Mouse (Mus musculus) adrenal gland, postnatal 4 days (tissue): ENCODE measurements around the gene 9930111J21Rik1. TPM values are rescaled to one million over a fixed set of nuclear protein-coding genes. Genes with fewer than 3 reads are reported as not detected.
"Not testable (repeated sequence)": the region's sequence is repeated elsewhere in the genome, so short reads cannot be mapped to it uniquely, and the experiment has no call there.

ENCODE experiments used
- DNase-seq, 2 experiments: peaks; one replicate each; pipeline ENCODE4 v3.0.0; 2021 to 2022; ENCODE audit warnings: low spot score in 2 of 2, mixed read lengths in 2 of 2
- long read RNA-seq, 2 experiments: library from polyadenylated mRNA; stranded (forward); transcript quantifications; one replicate each; pipeline ENCODE4 v2.0.0; 2021
- total RNA-seq, 2 experiments: library from RNA; stranded (reverse); gene quantifications; 2 replicates each; pipeline ENCODE4 v1.2.3; 2021

9930111J21Rik1 gene
- total RNA-seq = 1 to 10 TPM; 1.5 to 1.6 TPM
- long read RNA-seq, experiment 1, partial matches to known transcripts = 0 of 1 reads
- long read RNA-seq, experiment 1, other reads (novel, unspliced or antisense) = 1 of 1 reads
- long read RNA-seq, experiment 2, partial matches to known transcripts = 1 of 1 reads
- long read RNA-seq, experiment 2, other reads (novel, unspliced or antisense) = 0 of 1 reads

- not testable (repeated sequence) for DNase-seq
Measured at GRCm38 (mm10) chr11:48979251-48979650, at the start of gene 9930111J21Rik1. Gene 9930111J21Rik1 (minus strand): TSS chr11:48979398.

GRCm38 (mm10) chr11:49012074-49012473 lies 32.9 kb upstream of the 9930111J21Rik1 start:
- not testable (repeated sequence) for DNase-seq

- DNase-seq = not testable (repeated sequence)
Measured at GRCm38 (mm10) chr11:49006785-49007184, 27.6 kb upstream of the 9930111J21Rik1 start.

DNA sequence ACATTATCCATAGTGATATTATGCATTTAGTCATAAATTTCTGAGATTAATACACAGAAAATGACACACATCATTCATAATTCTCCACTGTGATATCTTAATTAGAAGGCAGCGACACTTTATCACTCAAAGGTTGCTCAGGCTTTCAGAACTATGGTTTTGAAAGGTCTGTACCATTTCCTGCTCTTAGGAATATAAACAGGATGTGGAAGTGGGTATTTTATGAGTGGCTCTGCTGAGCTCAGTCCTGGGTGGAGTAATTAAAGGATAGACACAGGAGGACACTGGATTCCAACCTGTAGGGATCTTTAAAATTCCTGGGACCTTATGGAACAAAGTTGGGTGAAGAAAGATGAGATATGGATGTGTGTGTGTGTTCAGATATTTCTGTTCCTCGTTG lies 27.1 kb upstream of the 9930111J21Rik1 start:
- not testable (repeated sequence) for DNase-seq

GRCm38 (mm10) chr11:49000411-49000810 lies 21.2 kb upstream of the 9930111J21Rik1 start:
- DNase-seq = not testable (repeated sequence)

GRCm38 (mm10) chr11:48994018-48994417 lies 14.8 kb upstream of the 9930111J21Rik1 start, which contains the start of gene Tgtp1:
Gene Tgtp1 (minus strand): TSS chr11:48994172.
- DNase-seq = not testable (repeated sequence)

GRCm38 (mm10) chr11:48993296-48993695 lies 14.1 kb upstream of the 9930111J21Rik1 start:
- not testable (repeated sequence) for DNase-seq

- DNase-seq = not testable (repeated sequence)
Measured at GRCm38 (mm10) chr11:48991740-48992520, 12.7 kb upstream of the 9930111J21Rik1 start, which contains the start of gene Gm12185. Gene Gm12185 (minus strand): TSS chr11:48992226.

DNA sequence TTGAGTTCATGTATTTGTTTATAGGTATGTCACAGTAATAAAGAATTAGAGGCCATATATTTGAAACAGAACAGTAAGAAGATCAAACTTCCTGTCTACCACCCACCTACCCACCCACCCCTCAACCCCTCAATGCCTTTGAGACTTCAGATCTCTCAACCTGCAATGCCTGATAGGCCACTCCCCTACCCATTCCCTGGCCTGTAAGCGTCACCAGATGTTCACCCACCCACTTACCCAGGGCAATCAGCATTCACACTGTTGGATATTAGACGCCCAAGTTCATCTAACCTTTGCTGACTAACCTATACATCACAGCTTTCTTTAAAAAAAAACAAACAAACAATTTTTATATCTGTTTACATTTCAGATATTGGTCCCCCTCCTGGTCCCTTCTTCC lies 10.8 kb upstream of the 9930111J21Rik1 start:
- DNase-seq = not testable (repeated sequence)

- DNase-seq = not testable (repeated sequence)
Measured at GRCm38 (mm10) chr11:48988219-48988618, 9.0 kb upstream of the 9930111J21Rik1 start.

DNA sequence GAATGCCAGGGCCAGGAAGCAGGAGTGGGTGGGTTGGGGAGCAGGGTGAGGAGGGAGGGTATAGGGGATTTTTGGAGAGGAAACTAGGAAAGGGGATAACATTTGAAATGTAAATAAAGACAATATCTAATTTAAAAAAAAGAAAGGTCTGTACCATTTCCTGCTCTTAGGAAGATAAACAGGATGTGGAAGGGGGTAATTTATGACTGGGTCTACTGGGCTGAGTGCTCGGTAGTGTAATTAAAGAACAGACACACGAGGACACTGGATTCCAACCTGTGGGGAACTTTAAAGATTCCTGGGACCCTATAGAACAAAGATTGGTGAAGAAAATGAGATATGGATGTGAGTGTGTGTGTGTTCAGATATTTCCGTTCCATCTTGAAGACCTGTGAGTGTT lies 3.6 kb upstream of the 9930111J21Rik1 start:
- DNase-seq = not testable (repeated sequence)

- DNase-seq = not testable (repeated sequence)
Measured at GRCm38 (mm10) chr11:48980052-48980451, 854 bp upstream of the 9930111J21Rik1 start.

- DNase-seq = not testable (repeated sequence)
Measured at GRCm38 (mm10) chr11:48978240-48978939, 808 bp downstream of the 9930111J21Rik1 start, which contains the start of gene Olfr56. Gene Olfr56 (plus strand): TSS chr11:48978889.

DNA sequence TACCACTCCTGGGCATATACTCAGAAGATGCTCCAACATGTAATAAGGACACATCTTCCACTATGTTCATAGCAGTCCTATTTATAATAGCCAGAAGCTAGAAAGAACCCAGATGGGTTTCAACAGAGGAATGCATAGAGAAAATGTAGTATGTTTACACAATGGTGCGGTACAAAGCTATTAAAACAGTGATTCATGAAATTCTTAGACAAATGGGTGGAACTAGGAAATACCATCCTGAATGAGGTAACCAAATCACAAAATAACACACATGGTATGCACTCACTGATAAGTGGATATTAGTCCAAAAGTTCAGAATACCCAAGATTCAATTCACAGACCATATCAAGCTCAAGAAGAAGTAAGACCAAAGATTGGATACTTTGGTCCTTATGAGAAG lies 4.5 kb downstream of the 9930111J21Rik1 start:
- not testable (repeated sequence) for DNase-seq

GRCm38 (mm10) chr11:48946090-48946489 lies 33.1 kb downstream of the 9930111J21Rik1 start, which contains the start of gene Psme2b:
Gene Psme2b (minus strand): TSS chr11:48946190.
- not testable (repeated sequence) for DNase-seq

- not testable (repeated sequence) for DNase-seq
Measured at GRCm38 (mm10) chr11:48939286-48939685, 39.9 kb downstream of the 9930111J21Rik1 start.

GRCm38 (mm10) chr11:48935291-48935690 lies 43.9 kb downstream of the 9930111J21Rik1 start:
- not testable (repeated sequence) for DNase-seq

DNA sequence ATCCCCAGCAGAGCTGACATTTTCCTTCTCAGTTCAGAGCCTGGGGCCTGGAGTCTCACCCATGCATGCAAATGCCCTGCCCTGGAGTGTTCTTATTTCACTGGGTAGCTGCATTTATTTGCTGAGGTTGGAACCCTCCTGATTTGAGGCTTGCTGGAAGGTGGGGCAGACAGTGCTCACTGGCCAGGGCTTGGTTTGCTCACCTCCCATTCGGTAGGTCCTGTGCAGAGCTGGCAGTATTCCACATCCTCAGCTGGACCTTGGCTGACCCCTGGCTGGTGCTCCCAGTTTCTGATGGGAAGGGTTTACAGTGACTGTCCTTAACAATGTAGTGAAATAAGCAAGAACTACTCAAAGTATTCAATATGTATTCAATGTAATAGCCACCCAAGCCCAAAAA lies 45.3 kb downstream of the 9930111J21Rik1 start:
- DNase-seq = not testable (repeated sequence)

GRCm38 (mm10) chr11:48933422-48933821 lies 45.8 kb downstream of the 9930111J21Rik1 start:
- DNase-seq = not testable (repeated sequence)

DNA sequence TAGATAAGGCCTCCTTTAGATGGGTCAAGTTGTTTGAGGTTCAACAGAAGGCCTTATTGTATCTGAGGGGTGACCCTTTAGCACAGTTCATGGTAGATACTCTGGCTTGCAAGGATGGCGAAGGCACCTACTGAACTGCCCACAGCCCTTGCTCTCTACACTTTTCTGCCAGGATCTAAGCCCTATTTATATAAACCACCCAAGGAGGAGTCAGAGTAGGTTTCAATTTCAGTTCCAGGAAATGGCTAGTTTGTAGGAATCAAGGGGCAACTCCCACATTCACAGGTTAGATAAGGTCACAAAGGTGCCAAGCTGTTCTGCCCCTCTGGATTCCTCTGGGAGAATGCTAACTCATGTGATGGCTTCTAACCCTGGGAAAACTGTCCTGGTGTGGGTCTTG lies 51.1 kb downstream of the 9930111J21Rik1 start:
- not testable (repeated sequence) for DNase-seq

DNA sequence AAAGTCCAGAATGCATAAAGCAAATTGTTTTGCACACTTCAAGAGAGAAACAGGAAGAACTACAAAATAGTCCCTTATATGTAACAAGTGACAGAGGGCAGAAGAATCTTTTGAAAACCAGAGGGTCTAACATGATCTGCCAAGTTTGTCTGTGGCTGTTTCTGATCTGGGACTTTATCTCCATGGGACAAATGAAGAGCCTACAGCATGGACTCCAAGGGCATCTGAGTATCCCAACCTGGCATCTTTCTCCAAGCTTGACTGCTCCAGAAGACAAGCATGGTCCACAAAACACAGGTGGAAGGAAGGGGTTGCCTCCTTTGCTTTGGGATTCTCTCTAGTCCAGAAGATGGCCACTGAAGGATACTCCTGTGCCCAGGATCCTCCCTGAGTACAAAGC lies 52.8 kb downstream of the 9930111J21Rik1 start:
- DNase-seq = not testable (repeated sequence)
